Mouse (Mus musculus) spleen, adult 2 months (tissue): ENCODE measurements at regions not wholly inside any gene's neighbourhood (a gene's known extent, or its start where the extent isn't known, plus 50 kb on each side); places are given as distances from the start of the nearest gene placed in this dataset.

Experiments
- CTCF ChIP-seq: fragments of 200-500 bp; IDR thresholded peaks from 2 replicates; pipeline ENCODE4 v1.5.1; 2011; ENCODE audit warnings: mild to moderate bottlenecking, inconsistent platforms; ENCODE audit not compliant: insufficient read depth, insufficient read length, insufficient replicate concordance; ENCODE audit errors: extremely low read depth
- POLR2A ChIP-seq: fragments of 200-500 bp; IDR thresholded peaks from 2 replicates; pipeline ENCODE4 v1.6.1; 2011; ENCODE audit warnings: low read depth, low read length, inconsistent platforms

- TF ChIP-seq POLR2A (no peak), CTCF (no peak)
Measured at GRCm38 (mm10) chr14:99418970-99419369, 120.5 kb downstream of the Klf5 start.
